Comparison of ENCODE assay signal across 28 mouse cellular contexts in the genomic region with DNA sequence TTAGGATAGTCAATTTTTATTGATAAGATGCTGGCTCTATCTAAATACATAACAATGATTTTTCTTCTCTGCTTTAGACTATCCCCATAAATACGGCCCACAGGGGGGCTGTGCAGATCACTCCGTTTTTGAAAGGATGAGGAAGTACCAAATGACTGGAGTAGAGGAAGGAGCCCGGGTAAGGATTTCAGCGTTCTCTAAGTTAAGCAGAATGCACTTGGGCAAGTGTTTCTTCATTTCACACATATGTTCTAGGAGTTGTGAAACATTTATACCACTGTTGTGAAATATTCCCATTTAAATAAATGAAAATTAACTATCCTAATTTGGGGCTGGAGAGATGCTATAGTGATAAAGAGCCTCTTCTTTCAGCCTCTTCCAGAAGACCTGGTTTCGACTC.
A peak's percentile ranks its signal among the peaks of the same experiment; 100 is the strongest.
DNase-seq lines count a peak whose midpoint lies in the region; ATAC-seq and TF ChIP-seq lines count a peak whose summit lies in the region.
"Had no signal": no experiment of that assay in that cellular context is flagged by ENCODE, and none has a peak within 500 bp of the region (broad histone marks: within the 10 kb centered on the region; RNA-seq: fewer than 3 reads in every experiment).

No protein-coding gene starts in this region.

- TF ChIP-seq CTCF in lung, postnatal 0 days (IDR thresholded peaks at IDR 0.05): no peak

- no peak overlapping the region for H3K27ac ChIP-seq in lung, postnatal 0 days (ENCODE audit: low read length)
- H3K27ac ChIP-seq in midbrain, embryonic 14.5 days (replicated peaks; ENCODE audit: low read depth, low read length): no peak overlapping the region
- H3K27ac ChIP-seq: embryonic facial prominence, embryonic 10.5 days; embryonic facial prominence, embryonic 13.5 days; forebrain, embryonic 13.5 days; heart, embryonic 13.5 days; hindbrain, embryonic 12.5 days; hindbrain, embryonic 15.5 days had no signal

- H3K4me2 ChIP-seq in lung, postnatal 0 days (replicated peaks; ENCODE audit: low read depth, low read length): no peak overlapping the region
- H3K4me2 ChIP-seq in midbrain, embryonic 14.5 days (ENCODE audit: low read length): no peak overlapping the region
- H3K4me2 ChIP-seq: embryonic facial prominence, embryonic 13.5 days; forebrain, embryonic 13.5 days; heart, embryonic 13.5 days; hindbrain, embryonic 12.5 days; hindbrain, embryonic 15.5 days had no signal

- H3K4me1 ChIP-seq in lung, postnatal 0 days (ENCODE audit: insufficient read depth, low read depth, low read length): no peaks in the 10 kb centered on the region
- H3K4me1 ChIP-seq in midbrain, embryonic 14.5 days (ENCODE audit: control insufficient read depth, insufficient read depth, low read length): no peaks in the 10 kb centered on the region
- H3K4me1 ChIP-seq: embryonic facial prominence, embryonic 10.5 days; embryonic facial prominence, embryonic 13.5 days; forebrain, embryonic 13.5 days; heart, embryonic 13.5 days; hindbrain, embryonic 12.5 days; hindbrain, embryonic 15.5 days had no signal

- no peaks in the 10 kb centered on the region for H3K27me3 ChIP-seq in lung, postnatal 0 days (replicated peaks; ENCODE audit: insufficient read depth, low read length)
- H3K27me3 ChIP-seq in midbrain, embryonic 14.5 days (ENCODE audit: control insufficient read depth, insufficient read depth, low read length): no peaks in the 10 kb centered on the region
- H3K27me3 ChIP-seq: CH12.LX; embryonic facial prominence, embryonic 13.5 days; forebrain, embryonic 13.5 days; heart, embryonic 13.5 days; hindbrain, embryonic 12.5 days; hindbrain, embryonic 15.5 days; Patski had no signal

- 84% methylated on average over 5 of the region's 5 CpGs for WGBS in lung, postnatal 0 days
- 90% methylated on average over 5 of the region's 5 CpGs for WGBS in midbrain, embryonic 14.5 days

- no peak for ATAC-seq in lung, postnatal 0 days
- ATAC-seq in common myeloid progenitor, adult 5-6 weeks (replicated peaks; ENCODE audit: low read depth, poor library complexity, severe bottlenecking): 0 out of 2 replicates have a peak, but pooled peaks have one; percentile 39
- peak; percentile 73 for ATAC-seq in megakaryocyte progenitor cell, adult 5-6 weeks (replicated peaks; ENCODE audit: poor library complexity)
- ATAC-seq in midbrain, embryonic 14.5 days (ENCODE audit: low FRiP score, low TSS enrichment): no peak
- ATAC-seq: forebrain, embryonic 13.5 days; forebrain, embryonic 16.5 days; Patski had no signal

- no peak overlapping the region for H3K4me3 ChIP-seq in lung, postnatal 0 days (ENCODE audit: low read depth, low read length)
- no peak overlapping the region for H3K4me3 ChIP-seq in midbrain, embryonic 14.5 days (replicated peaks; ENCODE audit: low read depth, low read length)
- H3K4me3 ChIP-seq: embryonic facial prominence, embryonic 10.5 days; embryonic facial prominence, embryonic 13.5 days; erythroblast, embryonic 14.5 days; forebrain, embryonic 13.5 days; heart, embryonic 13.5 days; hindbrain, embryonic 12.5 days; hindbrain, embryonic 15.5 days had no signal

- H3K36me3 ChIP-seq in lung, postnatal 0 days (ENCODE audit: insufficient read depth, low read length): no peaks in the 10 kb centered on the region
- peaks cover 3% of the 10 kb centered on the region; the same call in 1 of the 2 replicates for H3K36me3 ChIP-seq in midbrain, embryonic 14.5 days (ENCODE audit: control insufficient read depth, insufficient read depth, low read length)
- H3K36me3 ChIP-seq: embryonic facial prominence, embryonic 13.5 days; hindbrain, embryonic 12.5 days had no signal

- peak; percentile 14 for DNase-seq in lung, postnatal 0 days (ENCODE audit: low spot score)
- DNase-seq in lung, postnatal 10 days: no peak
- DNase-seq in midbrain, embryonic 14.5 days: no peak
- DNase-seq in heart, postnatal 10 days: no peak
- DNase-seq: adrenal gland, postnatal 10 days; adrenal gland, postnatal 36 days; B cell, adult 2 months; cerebellum, adult 11 months; cerebellum, adult 2 months; cerebellum, adult 9-11 months; cerebellum, postnatal 25 days; embryo, embryonic 11 days; gastrocnemius, postnatal 10 days; gastrocnemius, postnatal 36 days; heart, adult 18-20 months had no signal

- H3K9ac ChIP-seq in lung, postnatal 0 days (replicated peaks; ENCODE audit: low read depth): no peak overlapping the region
- H3K9ac ChIP-seq in midbrain, embryonic 14.5 days (replicated peaks; ENCODE audit: low read length): no peak overlapping the region
- H3K9ac ChIP-seq: embryonic facial prominence, embryonic 13.5 days; forebrain, embryonic 13.5 days; heart, embryonic 13.5 days; hindbrain, embryonic 12.5 days; hindbrain, embryonic 15.5 days had no signal

- H3K9me3 ChIP-seq in lung, postnatal 0 days (ENCODE audit: low read length): no peaks in the 10 kb centered on the region
- H3K9me3 ChIP-seq in midbrain, embryonic 14.5 days (ENCODE audit: control insufficient read depth, low read length): no peaks in the 10 kb centered on the region
- H3K9me3 ChIP-seq: embryonic facial prominence, embryonic 10.5 days; embryonic facial prominence, embryonic 13.5 days; forebrain, embryonic 13.5 days; G1E; heart, embryonic 13.5 days; hindbrain, embryonic 12.5 days; hindbrain, embryonic 15.5 days had no signal

- intact Hi-C loops in heart, postnatal 10 days (cut with DNase I): no loop called here

- no peak for TF ChIP-seq EP300 in lung, postnatal 0 days (IDR thresholded peaks at IDR 0.05)

Comparison
In these comparisons a context has a peak if more than half of its experiments do, and no peak if none do; other contexts are left out.
1. ATAC-seq: peak in common myeloid progenitor, adult 5-6 weeks (single experiment) and megakaryocyte progenitor cell, adult 5-6 weeks (single experiment); none in lung, postnatal 0 days (single experiment) and midbrain, embryonic 14.5 days (single experiment).